Mouse (Mus musculus): ENCODE measurements around the gene Spint4.
"Not testable (repeated sequence)": the region's sequence is repeated elsewhere in the genome, so short reads cannot be mapped to it uniquely, and the experiment has no call there.

Spint4 gene

GRCm38 (mm10) chr2:164698201-164698600, at the start of gene Spint4:
Gene Spint4, plus strand, starts transcription at chr2:164698501.
- DNase-seq (ENCODE audit: low spot score in 2 of 2), result no peak

GRCm38 (mm10) chr2:164655858-164656257, 42.4 kb upstream of the Spint4 start, which contains the start of gene Wfdc10:
Gene Wfdc10, plus strand, starts transcription at chr2:164656046.
- DNase-seq (ENCODE audit: low spot score in 2 of 2), result peak; percentile 49 to 82

- DNase-seq (ENCODE audit: low spot score in 2 of 2), result no peak
These were observed 41.8 kb upstream of the Spint4 start, which contains the start of gene Wfdc9 for GRCm38 (mm10) chr2:164656483-164656882. Gene Wfdc9, minus strand, starts transcription at chr2:164656583.

- DNase-seq (ENCODE audit: low spot score in 2 of 2), result no peak
These were observed 33.5 kb upstream of the Spint4 start for GRCm38 (mm10) chr2:164664851-164665250.

DNA sequence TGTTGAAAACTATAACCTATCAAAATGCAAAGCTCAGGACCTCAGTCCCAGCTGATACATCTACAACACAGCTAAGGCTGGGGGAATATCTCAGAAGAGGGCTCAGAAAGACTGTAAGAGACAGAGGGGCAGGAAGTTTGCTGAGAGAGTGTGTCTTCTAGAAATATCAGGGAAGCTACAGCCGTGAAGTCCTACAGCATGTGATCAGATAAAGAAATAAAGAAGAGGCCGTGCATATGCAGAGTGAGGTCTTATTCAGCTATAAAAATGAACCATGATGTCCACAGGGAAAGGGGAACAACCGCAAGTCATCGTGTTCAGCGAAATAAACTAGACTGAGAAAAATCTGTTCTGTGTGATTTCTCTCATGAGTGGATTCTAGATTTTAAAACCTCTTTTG, 28.0 kb upstream of the Spint4 start:
- DNase-seq (ENCODE audit: low spot score in 2 of 2), result no peak

- no peak for DNase-seq (ENCODE audit: low spot score in 2 of 2)
These were observed 27.4 kb upstream of the Spint4 start for GRCm38 (mm10) chr2:164670938-164671337.

- no peak for DNase-seq (ENCODE audit: low spot score in 2 of 2)
These were observed 24.3 kb upstream of the Spint4 start, which contains the start of gene Wfdc11 for GRCm38 (mm10) chr2:164673987-164674386. Gene Wfdc11, minus strand, starts transcription at chr2:164674087.

DNA sequence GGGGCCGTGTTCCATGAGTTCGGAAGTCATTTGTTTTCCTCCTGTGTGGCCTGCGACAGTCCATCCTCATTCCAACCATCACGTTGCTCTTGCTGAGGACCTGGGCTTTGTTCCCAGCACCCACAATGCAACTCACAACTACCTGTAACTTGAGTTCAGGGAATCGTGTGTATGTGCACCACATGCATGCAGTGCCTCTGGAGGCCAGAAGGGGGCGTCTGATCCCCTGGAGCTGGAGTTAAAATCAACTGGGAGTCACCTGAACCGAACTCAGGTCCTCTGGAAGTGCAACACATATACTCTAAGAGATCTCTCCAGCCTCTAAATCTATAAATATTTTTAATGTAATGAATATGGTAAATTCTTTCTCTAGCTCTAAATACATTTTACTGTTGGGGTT, 22.2 kb upstream of the Spint4 start:
- DNase-seq (ENCODE audit: low spot score in 2 of 2), result no peak

GRCm38 (mm10) chr2:164676916-164677685, 21.2 kb upstream of the Spint4 start:
- DNase-seq (ENCODE audit: low spot score in 2 of 2), result no peak

- peak; percentile 72 to 85 for DNase-seq (ENCODE audit: low spot score in 2 of 2)
These were observed 19.3 kb upstream of the Spint4 start for GRCm38 (mm10) chr2:164678848-164679625.

DNA sequence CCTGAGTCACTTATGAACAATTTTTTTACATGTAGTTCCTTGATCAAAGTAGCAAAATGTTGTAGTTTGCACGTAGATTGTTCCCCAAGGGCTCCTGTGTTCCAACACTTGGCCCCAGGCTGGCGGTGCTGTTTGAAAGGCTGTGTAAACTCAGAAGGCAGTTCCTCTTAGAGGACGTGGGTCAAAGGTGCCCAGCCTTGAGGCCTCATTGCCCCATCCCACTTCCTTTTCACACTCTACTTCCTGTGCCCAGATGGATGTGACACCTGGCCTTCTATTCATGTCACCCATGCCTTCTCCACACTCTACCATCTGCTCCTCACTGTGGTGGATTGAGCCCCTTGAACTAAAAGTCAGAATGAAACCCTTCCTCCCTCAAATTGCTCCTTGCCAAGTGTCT, 18.4 kb upstream of the Spint4 start:
- DNase-seq (ENCODE audit: low spot score in 2 of 2), result peak; percentile 15 to 66

DNA sequence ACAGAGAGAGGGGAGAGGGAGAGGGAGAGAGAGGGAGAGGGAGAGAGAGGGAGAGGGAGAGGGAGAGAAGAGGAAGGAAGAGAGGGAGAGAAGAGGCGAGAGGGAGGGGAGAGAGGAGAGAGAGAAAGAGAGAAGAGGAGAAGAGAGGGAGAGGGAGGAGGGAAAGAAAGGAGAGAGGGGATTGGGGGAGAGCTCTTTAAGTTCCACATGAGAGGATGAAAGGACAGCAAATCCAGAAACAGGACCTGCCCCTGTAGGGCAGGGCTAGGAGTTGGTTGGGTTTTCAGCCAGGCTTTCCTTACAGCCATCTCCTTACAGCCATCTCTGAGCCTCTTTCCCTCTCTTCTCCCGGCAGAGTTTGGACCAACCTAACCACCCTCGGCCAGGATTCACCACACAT, 13.5 kb upstream of the Spint4 start, which contains the start of gene Wfdc13:
Wfdc13 (plus strand) TSS at position 301 of the 400 bp plus-strand sequence.
- no peak for DNase-seq (ENCODE audit: low spot score in 2 of 2)

- no peak for DNase-seq (ENCODE audit: low spot score in 2 of 2)
These were observed 2.7 kb downstream of the Spint4 start for GRCm38 (mm10) chr2:164700959-164701358.

- DNase-seq (ENCODE audit: low spot score in 2 of 2), result no peak
These were observed 3.5 kb downstream of the Spint4 start for GRCm38 (mm10) chr2:164701761-164702160.

DNA sequence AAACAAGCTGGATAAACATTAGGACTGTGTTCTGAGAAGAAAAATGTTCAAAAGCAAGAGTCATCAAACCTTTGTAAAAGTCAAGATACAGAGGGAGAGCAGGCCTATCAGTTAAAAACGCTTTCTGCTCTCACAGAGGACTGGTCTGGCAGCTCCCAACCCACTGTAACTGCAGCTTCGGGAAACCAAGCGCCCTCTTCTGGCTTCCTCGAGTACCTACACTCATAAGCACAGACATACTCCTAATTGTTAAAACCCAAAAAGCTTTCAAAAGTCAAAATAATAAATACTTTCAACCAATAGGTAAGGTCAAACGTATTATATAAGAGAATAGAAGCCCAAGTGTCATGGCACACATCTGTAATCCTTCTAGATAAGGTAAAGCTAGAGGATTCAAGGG, 5.9 kb downstream of the Spint4 start:
- DNase-seq (ENCODE audit: low spot score in 2 of 2), result no peak

DNA sequence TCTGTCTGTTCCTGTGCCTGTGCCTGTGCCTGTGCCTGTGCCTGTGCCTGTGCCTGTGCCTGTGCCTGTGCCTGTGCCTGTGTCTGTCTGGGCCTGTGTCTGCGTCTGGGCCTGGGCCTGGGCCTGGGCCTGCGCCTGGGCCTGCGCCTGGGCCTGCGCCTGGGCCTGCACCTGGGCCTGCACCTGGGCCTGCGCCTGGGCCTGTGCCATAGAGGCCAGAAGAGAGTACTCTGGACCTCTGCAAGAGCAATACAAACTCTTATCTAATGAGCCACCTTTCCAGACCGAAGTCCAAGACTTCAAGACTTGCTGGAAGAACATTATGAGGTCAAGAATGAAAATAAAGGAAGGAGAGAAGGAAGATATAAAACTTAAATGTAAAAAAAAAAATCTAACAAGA, 7.0 kb downstream of the Spint4 start:
- DNase-seq (ENCODE audit: low spot score in 2 of 2), result no peak

DNA sequence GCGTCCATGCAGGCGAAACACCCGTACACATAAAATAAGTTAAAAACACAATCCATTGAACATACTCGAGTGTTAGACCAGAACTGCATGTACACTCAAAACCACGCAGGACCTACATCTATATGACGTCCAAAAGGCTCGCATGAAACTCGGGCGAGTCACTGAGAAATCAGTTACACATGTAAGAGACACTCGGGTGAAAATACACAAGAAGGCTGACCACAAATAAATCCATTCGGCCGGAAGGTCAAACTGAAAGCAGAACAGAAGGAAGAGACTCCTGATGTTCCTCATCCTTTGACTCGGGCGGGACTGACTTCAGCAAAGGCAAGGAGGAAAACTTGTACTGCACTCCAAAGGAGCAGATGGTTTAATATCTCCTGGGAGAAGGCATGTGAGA, 7.7 kb downstream of the Spint4 start:
- DNase-seq (ENCODE audit: low spot score in 2 of 2), result no peak

DNA sequence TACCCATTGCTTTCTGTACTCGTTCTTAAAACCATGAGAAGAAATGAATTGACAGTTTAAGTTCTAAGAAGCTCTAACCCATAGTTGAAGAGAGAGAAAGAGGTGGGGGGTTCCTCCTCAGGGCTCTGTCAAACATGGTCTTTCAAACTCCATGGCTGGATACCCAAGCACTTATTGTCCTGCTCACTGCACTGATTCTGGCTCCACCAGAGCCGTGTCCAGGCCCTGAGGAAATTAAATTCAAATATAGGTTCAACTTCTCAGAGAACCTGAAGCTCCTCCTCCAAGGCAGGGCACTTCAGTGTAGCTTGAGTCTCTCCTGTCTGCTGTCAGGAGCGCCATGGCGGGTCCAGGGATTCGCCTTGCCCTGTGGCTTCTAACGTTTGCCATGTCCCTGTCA, 16.7 kb downstream of the Spint4 start, which contains the start of gene Spint5:
Spint5 (plus strand) TSS at position 301 of the 400 bp plus-strand sequence.
- no peak for DNase-seq (ENCODE audit: low spot score in 2 of 2)

DNA sequence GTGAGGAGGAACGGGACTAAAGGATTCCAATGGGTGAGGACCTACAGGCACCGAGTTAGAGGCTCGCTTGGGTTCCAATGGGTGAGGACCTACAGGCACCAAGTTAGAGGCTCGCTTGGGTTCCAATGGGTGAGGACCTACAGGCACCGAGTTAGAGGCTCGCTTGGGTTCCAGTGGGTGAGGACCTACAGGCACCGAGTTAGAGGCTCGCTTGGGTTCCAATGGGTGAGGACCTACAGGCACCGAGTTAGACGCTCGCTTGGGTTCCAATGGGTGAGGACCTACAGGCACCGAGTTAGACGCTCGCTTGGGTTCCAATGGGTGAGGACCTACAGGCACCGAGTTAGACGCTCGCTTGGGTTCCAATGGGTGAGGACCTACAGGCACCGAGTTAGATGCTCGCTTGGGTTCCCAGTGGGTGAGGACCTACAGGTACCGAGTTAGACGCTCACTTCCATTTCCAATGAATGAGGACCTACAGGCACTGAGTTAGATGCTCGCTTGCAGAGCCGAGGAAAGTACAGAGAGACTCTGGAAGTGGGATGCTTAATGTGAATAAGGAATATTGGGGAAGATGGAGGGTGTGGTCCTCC, 18.0 kb downstream of the Spint4 start:
- not testable (repeated sequence) for DNase-seq (ENCODE audit: low spot score in 2 of 2)

- DNase-seq (ENCODE audit: low spot score in 2 of 2), result no peak
These were observed 25.0 kb downstream of the Spint4 start for GRCm38 (mm10) chr2:164723276-164723675.

DNA sequence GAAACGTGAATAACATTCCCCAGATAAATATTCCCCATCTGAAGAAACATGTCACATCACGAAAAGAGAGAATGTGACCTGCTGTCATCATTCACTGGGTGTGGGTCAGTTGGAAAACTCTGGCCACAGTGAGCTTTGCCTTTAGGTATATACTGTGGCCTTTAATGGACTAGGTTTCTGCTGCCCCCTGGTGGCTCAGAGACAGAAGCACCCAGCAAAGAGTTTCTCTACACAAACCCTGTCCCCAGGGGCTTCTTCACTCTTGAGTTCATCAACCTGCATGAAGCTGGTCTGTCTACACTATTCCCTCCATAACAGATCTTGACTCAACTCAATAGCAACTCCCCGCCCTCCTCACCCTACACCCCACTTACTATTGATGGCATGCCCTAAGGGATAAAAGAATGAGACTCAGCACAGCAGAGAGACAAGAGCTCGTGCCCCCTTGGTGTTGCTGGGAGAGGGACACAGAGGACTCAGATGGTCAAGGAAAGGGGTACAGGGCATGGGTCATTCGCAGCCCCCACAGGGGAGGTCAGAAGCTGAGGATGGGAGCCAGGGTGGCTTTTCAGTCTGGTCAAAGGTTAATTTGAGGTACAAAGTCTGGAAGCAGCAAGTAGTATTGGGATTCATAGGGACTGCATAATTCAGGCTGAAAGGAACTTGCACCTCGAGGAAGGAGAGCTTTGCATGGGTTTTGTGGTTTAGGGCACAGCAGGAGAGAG, 27.8 kb downstream of the Spint4 start:
- peak; percentile 65 to 87 for DNase-seq (ENCODE audit: low spot score in 2 of 2)

DNA sequence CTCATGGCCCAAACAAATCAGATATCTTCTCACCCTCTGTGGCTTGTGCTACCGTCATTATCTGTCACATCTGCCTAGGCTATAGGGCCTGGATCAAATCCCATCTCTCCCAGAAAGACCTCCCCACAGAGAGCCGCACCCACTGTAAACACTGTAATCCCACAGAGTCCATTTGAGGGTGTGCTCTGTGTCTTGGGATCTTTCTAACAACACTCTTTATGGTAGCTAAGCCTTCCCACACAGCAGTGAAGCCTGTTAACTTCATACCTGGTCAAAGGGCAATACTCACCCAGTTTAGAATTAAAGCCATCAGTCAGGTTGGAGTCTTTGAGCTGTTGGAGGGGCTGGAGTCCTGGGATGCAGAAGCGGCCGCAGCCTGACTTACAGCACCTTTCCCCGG, 33.4 kb downstream of the Spint4 start:
- no peak for DNase-seq (ENCODE audit: low spot score in 2 of 2)

All from spleen, postnatal 4 days (tissue).